Mouse (Mus musculus) limb, embryonic 14.5 days (tissue): ENCODE data around the gene Tysnd1. TPM values are rescaled to one million over a fixed set of nuclear protein-coding genes. Genes with fewer than 3 reads are reported as not detected.

ENCODE experiments used
- ATAC-seq: fragments of 200-750 bp; cut with Nextera tagmentation; 2 replicates; pipeline ENCODE4 v1.8.0; 2017; ENCODE audit warnings: low read depth, moderate number of reproducible peaks, moderate TSS enrichment; ENCODE audit not compliant: low FRiP score
- DNase-seq: peaks from one replicate; pipeline ENCODE4 v3.0.0-alpha.2; 2015; ENCODE audit warnings: low spot score
- H3K27ac ChIP-seq: fragments of 300-500 bp; sonication (generic); replicated peaks from 2 replicates; pipeline ENCODE4 v1.5.1; 2014; ENCODE audit warnings: low read depth, mild to moderate bottlenecking, low read length, moderate library complexity, mixed read lengths
- H3K27me3 ChIP-seq: fragments of 300-500 bp; sonication (generic); 2 replicates; pipeline ENCODE4 v1.6.1; 2014; ENCODE audit warnings: low read length, mixed read lengths; ENCODE audit not compliant: control insufficient read depth, insufficient read depth
- H3K36me3 ChIP-seq: fragments of 300-500 bp; sonication (generic); 2 replicates; pipeline ENCODE4 v1.6.1; 2014; ENCODE audit warnings: mild to moderate bottlenecking, low read length, moderate library complexity, mixed read lengths; ENCODE audit not compliant: control insufficient read depth, insufficient read depth
- H3K4me1 ChIP-seq: fragments of 300-500 bp; sonication (generic); 2 replicates; pipeline ENCODE4 v1.6.1; 2014; ENCODE audit warnings: antibody characterized with exemption, low read length, mixed read lengths; ENCODE audit not compliant: control insufficient read depth, insufficient read depth
- H3K4me2 ChIP-seq: fragments of 300-500 bp; sonication (generic); replicated peaks from 2 replicates; pipeline ENCODE4 v1.6.1; 2014; ENCODE audit warnings: low read depth, mild to moderate bottlenecking, low read length, moderate library complexity; ENCODE audit not compliant: severe bottlenecking
- H3K4me3 ChIP-seq: fragments of 300-500 bp; sonication (generic); replicated peaks from 2 replicates; pipeline ENCODE4 v1.5.1; 2014; ENCODE audit warnings: low read length
- H3K9ac ChIP-seq: fragments of 300-500 bp; sonication (generic); 2 replicates; pipeline ENCODE4 v1.6.1; 2014; ENCODE audit warnings: mild to moderate bottlenecking, low read depth, low read length, moderate library complexity; ENCODE audit not compliant: severe bottlenecking
- H3K9me3 ChIP-seq: fragments of 300-500 bp; sonication (generic); 2 replicates; pipeline ENCODE4 v1.6.1; 2016; ENCODE audit warnings: low read length; ENCODE audit not compliant: control insufficient read depth
- POLR2A ChIP-seq: fragments of 200-500 bp; IDR thresholded peaks from 2 replicates; pipeline ENCODE4 v1.8.0; 2012; ENCODE audit warnings: inconsistent platforms, mild to moderate bottlenecking, moderate library complexity, borderline replicate concordance; ENCODE audit not compliant: insufficient read depth, insufficient read length; ENCODE audit errors: extremely low read depth
- WGBS: fragments of 180-500 bp; shearing (Covaris S2); extraction: QIAGEN DNeasy Blood & Tissue Kit; methylation state at CpG from one replicate; pipeline ENCODE4 v1.1.7; 2014; 5-methylcytosine and 5-hydroxymethylcytosine counted together
- polyA plus RNA-seq, 2 experiments: library from polyadenylated mRNA; depleted of rRNA in 1 of 2; stranded (reverse) in 1 of 2; unstranded in 1 of 2; fragments of >200 nt; fragmentation: Nextera tagmentation in 1 of 2; extraction: Ambion mirVana in 1 of 2; gene quantifications; 2 replicates each; pipeline versions ENCODE4 v1.2.1 to v1.2.3; 2012 to 2014

Gene Tysnd1
- polyA plus RNA-seq, 2 experiments = 39.2 to 43.5 TPM

- 38% methylated on average over 11 of the region's 11 CpGs for WGBS
- Histone ChIP-seq H3K27ac (no peak overlapping the region), H3K4me3 (no peak overlapping the region), H3K9me3 (no peaks in the 10 kb centered on the region), H3K36me3 (peaks cover 5% of the 10 kb centered on the region; the same call in 1 of the 2 replicates), H3K4me1 (no peaks in the 10 kb centered on the region), H3K4me2 (no peak overlapping the region), H3K27me3 (no peaks in the 10 kb centered on the region), H3K9ac (no peak overlapping the region)
- ATAC-seq = no peak
- TF ChIP-seq POLR2A = no peak
- DNase-seq = no peak
Measured at GRCm38 (mm10) chr10:61729181-61729580, 33.9 kb downstream of the Tysnd1 start.

- H3K27ac ChIP-seq = no peak overlapping the region
- no peak for DNase-seq
- H3K9me3 ChIP-seq = no peaks in the 10 kb centered on the region
- H3K27me3 ChIP-seq = no peaks in the 10 kb centered on the region
- no peak overlapping the region for H3K4me3 ChIP-seq
- WGBS = 92% methylated on average over 6 of the region's 6 CpGs
- H3K4me1 ChIP-seq = no peaks in the 10 kb centered on the region
- peaks cover 5% of the 10 kb centered on the region; the same call in 1 of the 2 replicates for H3K36me3 ChIP-seq
- no peak overlapping the region for H3K4me2 ChIP-seq
- ATAC-seq = no peak
- no peak for TF ChIP-seq POLR2A
- H3K9ac ChIP-seq = no peak overlapping the region
Measured at GRCm38 (mm10) chr10:61730171-61730570, 34.9 kb downstream of the Tysnd1 start.

DNA sequence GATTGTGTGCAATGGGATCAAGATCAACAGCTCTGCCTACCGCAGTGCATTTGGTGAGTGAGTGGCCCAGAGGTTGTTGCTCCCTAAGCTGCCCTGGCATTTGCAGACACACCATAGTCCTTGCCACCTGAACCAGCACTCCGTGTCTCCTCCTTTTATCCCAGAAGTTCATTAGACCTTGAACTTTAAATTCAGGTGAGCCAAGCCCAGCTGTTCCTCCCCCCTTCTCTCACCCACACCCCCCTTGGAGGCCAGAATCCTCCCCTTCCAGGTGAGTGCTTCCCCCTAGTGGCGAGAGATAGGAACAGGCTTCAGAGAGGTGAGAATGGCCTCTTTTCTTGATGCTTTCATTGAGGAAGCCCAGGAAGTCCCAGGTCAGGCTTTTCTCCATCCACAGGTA lies 39.1 kb downstream of the Tysnd1 start:
- Histone ChIP-seq H3K4me3 (no peak overlapping the region), H3K36me3 (peaks cover 28% of the 10 kb centered on the region), H3K27ac (no peak overlapping the region), H3K4me1 (no peaks in the 10 kb centered on the region), H3K9me3 (no peaks in the 10 kb centered on the region), H3K4me2 (no peak overlapping the region), H3K9ac (no peak overlapping the region), H3K27me3 (no peaks in the 10 kb centered on the region)
- TF ChIP-seq POLR2A = no peak
- WGBS = 47% methylated on average over 3 of the region's 3 CpGs
- ATAC-seq = no peak
- DNase-seq = no peak

- Histone ChIP-seq H3K4me1 (no peaks in the 10 kb centered on the region), H3K4me3 (no peak overlapping the region), H3K9ac (no peak overlapping the region), H3K27me3 (no peaks in the 10 kb centered on the region), H3K4me2 (no peak overlapping the region), H3K27ac (no peak overlapping the region), H3K9me3 (no peaks in the 10 kb centered on the region), H3K36me3 (peaks cover 46% of the 10 kb centered on the region)
- 73% methylated on average over 10 of the region's 10 CpGs for WGBS
- ATAC-seq = no peak
- TF ChIP-seq POLR2A = no peak
- DNase-seq = no peak
Measured at GRCm38 (mm10) chr10:61736671-61737078, 41.4 kb downstream of the Tysnd1 start.

DNA sequence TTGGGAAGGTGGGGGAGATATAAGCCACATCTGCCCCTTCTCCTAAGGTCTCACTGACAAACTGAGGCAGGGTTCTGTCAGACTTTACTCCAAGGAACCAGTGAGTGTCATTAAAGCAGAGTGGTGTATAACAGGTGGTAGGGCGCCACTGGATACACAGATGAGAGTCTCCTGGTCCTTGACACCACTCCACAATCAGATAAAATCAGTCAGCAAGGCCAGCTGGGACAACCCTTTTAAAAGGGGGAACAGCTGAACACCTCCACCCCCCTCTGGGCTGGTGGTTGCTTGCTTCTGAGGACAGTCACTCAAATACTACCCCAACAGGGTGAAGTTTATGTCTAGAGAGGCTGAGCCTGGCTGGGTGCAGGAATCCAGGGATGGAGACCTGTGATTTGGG lies 42.2 kb downstream of the Tysnd1 start:
- Histone ChIP-seq H3K4me1 (no peaks in the 10 kb centered on the region), H3K27me3 (no peaks in the 10 kb centered on the region), H3K4me2 (no peak overlapping the region), H3K27ac (no peak overlapping the region), H3K36me3 (peaks cover 54% of the 10 kb centered on the region), H3K9me3 (no peaks in the 10 kb centered on the region), H3K4me3 (no peak overlapping the region), H3K9ac (no peak overlapping the region)
- DNase-seq = no peak
- TF ChIP-seq POLR2A = no peak
- 76% methylated on average over 1 of the region's 1 CpGs for WGBS
- ATAC-seq = no peak

GRCm38 (mm10) chr10:61738126-61738525 lies 42.8 kb downstream of the Tysnd1 start:
- TF ChIP-seq POLR2A = no peak
- Histone ChIP-seq H3K4me1 (no peaks in the 10 kb centered on the region), H3K9ac (no peak overlapping the region), H3K4me3 (no peak overlapping the region), H3K4me2 (no peak overlapping the region), H3K27me3 (no peaks in the 10 kb centered on the region), H3K36me3 (peaks cover 60% of the 10 kb centered on the region), H3K27ac (no peak overlapping the region), H3K9me3 (no peaks in the 10 kb centered on the region)
- 89% methylated on average over 4 of the region's 4 CpGs for WGBS
- DNase-seq (no peak), ATAC-seq (no peak)
